Mouse (Mus musculus) liver, embryonic 14.5 days (tissue): ENCODE measurements around the gene 4930556J24Rik.

Experiments
- CTCF ChIP-seq: IDR thresholded peaks from 2 replicates; pipeline ENCODE4 v1.5.1; 2016; ENCODE audit warnings: antibody characterized with exemption, low read depth, control low read depth
- EP300 ChIP-seq: IDR thresholded peaks from 2 replicates; pipeline ENCODE4 v1.6.1; 2016; ENCODE audit warnings: antibody characterized with exemption, low read depth

- TF ChIP-seq CTCF (no peak), EP300 (no peak)
Observed at GRCm38 (mm10) chr11:4023321-4023720, 46.7 kb upstream of the 4930556J24Rik start.
